Mouse (Mus musculus): ENCODE data around the gene Pde11a.

Gene Pde11a

DNA sequence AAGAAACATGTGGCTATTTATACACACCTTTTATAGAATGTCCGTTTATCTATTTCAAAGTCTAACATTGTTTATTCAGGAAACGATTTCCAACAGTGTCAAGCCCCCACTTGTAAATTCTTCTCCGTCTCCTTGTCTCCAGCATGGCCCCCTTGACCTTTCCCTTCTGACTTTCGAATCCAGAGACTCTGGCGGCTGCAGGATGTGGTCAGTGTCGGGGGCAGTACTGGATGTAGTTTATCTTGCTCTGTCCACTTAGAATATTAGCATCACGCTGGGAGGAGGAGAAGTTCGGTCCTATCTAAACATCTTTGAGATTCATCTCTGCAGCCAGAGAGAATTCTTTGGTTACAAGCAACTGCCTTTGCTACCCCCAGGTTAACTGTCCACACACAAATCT, 240.2 kb downstream of the Pde11a start:
- DNase-seq (ENCODE audit: extremely low read depth, insufficient read length, low spot score): no peak

DNA sequence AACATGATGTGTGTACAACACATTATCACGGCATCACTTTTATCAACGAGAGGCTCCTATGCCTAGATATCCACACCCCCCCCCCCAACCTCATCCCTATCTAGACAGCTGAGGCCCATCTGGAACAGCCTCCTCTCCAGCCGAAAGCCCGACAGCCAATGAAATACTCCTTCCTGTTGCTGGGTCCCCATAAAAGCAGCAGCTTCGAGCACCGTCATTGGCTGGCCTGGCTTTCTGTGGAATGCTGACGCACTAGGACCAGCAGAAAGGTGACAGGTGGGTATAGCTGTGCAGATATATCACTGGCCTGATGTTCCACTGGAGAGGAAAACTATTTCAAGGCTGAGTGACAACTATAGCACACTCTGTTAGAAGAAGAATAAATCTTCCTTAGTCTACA, 240.7 kb downstream of the Pde11a start:
- no peak for DNase-seq (ENCODE audit: extremely low read depth, insufficient read length, low spot score)

DNA sequence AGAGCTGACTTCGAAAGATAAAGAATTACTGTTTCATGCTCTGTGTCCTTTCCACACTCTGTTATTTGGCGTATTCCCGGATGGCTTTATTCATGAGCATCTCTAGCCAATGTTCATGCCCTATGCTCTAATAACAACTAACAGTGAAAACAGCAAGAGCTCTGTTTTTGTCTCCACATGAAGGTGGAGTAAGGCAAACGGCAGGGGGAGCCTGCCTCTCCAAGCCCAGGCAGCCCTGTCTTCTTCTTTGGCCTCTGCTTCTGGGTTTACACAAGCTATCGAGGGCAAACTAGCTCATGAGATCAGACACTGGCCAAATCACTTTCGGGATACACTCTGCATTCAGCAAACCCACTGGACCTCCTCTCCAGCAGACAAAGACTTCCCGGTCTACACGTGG, 241.3 kb downstream of the Pde11a start:
- DNase-seq (ENCODE audit: extremely low read depth, insufficient read length, low spot score): no peak

DNA sequence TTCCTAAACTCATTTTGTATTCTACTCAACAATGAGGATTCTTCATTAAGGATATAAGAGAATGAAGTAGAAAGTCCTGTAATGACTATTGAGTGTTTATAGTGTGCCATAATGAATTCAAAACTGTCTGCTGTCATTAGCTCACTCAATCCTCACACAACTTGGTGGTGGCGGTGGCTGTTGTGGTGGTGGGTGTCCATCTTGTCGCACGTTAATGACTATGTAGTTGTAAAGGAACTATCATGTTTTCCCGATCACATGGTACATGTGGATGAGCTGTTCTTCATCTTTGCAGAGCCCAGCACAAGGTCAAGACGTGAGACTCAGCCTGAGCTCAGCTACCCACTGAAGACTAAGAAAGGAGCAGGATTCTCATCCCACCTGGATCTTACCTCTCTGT, 242.7 kb downstream of the Pde11a start:
- no peak for DNase-seq (ENCODE audit: extremely low read depth, insufficient read length, low spot score)

DNA sequence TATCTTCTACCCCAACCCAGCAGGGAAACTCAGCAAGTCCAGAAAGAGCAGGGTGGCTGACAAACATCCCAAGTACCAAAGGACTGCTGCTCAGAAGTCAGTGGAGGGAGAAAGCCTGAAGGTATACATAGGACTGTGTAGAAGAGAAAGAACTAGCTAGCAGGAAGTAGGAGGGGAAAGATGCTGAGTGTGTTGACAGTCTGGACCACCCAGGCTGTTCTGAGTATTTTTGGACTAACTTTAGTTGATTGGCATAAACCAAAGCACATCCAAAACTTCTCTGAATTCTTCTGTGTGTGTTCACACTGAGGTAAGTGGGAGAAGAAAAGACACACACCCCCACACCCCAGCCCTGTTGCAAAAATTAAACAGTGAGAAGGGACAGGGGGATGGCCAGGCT, 248.1 kb downstream of the Pde11a start:
- DNase-seq (ENCODE audit: extremely low read depth, insufficient read length, low spot score): no peak

DNA sequence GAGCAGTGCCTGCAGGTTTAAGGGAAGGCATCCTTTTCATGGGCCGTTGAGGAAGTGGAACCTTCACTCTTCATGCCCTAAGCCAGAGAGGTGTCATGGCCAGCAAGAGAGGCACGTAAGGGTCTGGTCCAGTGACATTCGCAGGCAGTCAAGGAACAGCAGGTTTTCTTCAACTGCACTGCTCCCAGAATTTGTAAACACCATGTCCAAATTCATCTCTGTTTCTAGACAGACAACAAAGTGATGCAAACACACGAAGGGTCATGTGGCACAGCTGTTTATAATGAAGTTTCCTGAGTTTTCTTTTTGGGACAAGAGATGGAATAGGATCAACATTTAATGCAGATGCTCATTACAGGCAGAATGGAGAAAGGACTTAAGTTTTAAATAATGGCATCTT, 249.7 kb downstream of the Pde11a start:
- no peak for DNase-seq (ENCODE audit: extremely low read depth, insufficient read length, low spot score)

DNA sequence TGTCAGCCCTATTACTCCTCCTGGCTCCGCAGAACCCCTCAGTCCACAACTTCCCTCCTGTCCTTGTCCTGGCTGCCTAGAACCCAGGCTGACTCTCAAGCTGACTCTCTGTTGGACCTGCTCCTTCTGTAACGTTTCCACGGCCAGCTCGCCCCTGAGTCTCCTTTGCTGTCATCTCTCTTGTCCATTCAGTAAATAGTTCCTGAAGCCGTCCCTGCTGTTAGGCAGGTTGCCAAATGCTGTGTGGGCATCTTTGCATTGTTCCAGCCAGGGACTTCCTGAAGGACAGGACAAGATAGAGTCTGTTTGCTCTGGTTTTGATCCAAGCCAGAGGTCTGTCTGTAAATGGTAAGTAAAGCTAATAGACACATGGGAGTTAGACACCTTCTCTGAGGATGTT, 250.2 kb downstream of the Pde11a start:
- DNase-seq (ENCODE audit: extremely low read depth, insufficient read length, low spot score): no peak

DNA sequence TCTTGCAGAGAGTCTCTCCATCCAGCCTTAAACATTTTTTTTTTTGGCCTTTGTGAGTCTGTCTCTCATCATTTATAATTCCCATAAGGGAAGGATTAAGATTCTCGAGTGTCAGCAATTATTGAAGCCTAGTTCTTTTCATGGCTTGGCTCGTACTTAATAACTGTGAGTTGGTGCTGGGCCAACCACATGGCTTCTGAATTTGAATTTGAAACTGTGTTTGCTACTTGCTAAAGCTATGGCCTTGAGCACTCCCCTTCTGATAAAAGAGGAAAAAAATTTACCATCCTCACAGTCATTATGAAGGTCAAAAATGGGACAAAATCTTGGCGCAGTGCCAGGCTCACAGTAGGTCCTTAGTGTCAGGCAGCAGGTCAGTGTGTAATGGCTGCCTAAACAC, 251.4 kb downstream of the Pde11a start:
- no peak for DNase-seq (ENCODE audit: extremely low read depth, insufficient read length, low spot score)

DNA sequence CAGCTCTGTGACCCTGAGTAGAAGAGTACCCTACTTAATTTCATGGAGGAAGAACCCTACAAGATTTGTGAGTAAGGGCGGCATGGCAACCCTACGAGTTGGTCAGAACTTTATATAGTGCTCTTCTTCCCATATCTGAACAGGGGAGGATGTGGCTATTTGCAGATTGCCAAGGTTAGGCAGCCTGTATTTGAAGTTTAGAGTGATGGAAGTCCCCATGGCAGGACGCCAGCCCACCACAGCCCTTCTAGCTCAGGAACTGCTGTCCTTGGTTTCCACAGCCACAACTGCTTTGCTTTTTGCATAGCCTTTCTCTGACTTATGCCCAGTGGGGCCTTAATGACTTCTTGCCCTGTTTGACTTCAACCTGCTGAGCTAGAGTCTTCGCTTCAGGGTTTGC, 253.6 kb downstream of the Pde11a start:
- no peak for DNase-seq (ENCODE audit: extremely low read depth, insufficient read length, low spot score)

DNA sequence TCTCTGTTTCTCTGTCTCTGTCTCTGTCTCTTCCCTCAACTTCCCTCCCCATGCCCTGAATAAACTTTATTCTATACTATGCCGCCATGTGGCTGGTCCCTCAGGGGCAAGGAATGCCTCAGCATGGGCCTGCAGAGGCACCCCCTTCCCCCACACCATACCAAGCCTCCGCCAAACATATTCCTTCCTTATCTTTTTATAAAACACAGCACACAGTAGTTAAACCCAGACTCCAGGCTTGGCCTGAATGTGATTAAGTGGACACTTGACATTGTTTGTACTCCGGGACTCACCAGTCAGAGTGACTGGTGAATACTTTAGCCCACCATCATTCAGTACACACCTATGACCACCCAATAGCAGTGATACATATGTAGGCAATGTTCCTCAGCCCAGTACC, 254.7 kb downstream of the Pde11a start:
- no peak for DNase-seq (ENCODE audit: extremely low read depth, insufficient read length, low spot score)

DNA sequence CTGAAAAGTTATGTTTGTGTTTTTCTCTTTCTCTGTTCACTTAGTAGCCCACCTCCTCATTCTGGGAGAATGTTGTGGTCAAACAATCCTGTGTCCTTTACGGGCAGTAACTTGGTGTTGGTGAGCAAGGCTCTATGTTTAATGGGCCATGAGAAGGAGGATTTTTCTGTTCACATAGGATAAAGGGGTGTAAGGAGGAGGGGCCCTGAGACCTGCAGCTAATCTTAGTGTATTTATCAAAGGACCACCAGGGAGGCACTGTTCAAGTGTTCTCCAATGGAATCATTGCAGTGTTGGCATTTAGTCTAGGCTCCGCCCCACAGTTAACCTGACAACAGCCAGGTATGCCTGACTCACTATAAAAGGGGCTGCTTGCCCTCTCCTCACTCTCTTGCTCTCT, 255.2 kb downstream of the Pde11a start:
- no peak for DNase-seq (ENCODE audit: extremely low read depth, insufficient read length, low spot score)

DNA sequence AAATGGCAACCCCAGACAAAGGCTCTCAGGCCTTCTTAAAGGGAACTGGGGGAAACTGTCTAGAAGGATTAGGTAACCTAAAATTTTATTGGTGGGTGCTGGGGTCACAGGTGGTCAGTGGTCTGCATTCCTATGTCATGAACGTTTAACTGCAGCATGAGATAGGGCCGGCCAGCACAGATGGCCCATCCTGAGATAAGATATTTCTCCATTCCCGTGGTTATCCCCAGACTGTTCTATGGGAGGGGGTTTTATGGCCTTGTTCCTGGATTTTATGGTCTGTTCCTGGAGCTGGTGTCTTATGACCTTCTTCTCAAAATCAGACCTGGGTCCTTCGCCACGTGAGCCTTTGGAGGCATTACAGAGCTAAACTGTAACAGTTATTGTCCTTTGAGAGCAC, 256.6 kb downstream of the Pde11a start:
- DNase-seq (ENCODE audit: extremely low read depth, insufficient read length, low spot score): no peak

DNA sequence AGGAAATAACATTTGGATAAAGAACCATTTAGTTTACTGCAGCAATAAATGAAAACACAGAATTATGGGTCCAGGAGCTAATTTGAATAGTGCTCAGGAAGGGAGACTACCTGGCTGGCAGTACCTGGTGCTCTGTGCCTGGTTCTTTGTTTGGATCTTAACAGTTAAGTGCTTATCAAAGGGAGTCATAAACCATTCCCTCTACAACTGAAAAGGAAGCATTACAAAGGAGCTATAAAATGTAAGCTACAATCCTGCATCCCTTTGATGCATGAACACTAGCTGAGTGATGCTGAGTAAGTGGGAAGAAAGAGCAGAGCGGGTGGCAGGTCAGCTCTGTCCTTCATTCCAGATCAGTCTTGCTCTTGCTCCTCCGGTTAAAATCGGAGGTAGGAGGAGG, 258.0 kb downstream of the Pde11a start:
- no peak for DNase-seq (ENCODE audit: extremely low read depth, insufficient read length, low spot score)

DNA sequence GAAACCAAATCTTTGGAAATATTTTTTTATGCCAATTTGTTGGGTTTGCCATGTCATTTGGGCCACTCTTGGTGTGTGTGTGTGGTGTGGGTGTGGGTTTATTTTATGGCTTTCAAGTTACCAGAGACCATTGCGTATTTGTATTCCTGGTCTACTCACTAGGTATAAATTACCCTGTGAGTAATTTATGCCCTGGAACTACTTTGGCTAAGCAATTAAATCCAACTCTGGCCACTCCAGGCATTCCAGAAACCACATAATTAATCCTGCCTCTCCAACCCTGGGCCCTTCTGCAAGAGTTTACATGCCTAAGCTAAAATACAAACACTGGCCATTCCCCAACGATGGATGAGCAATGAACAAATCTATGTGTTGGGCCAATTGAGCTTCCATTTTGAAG, 261.7 kb downstream of the Pde11a start:
- DNase-seq (ENCODE audit: extremely low read depth, insufficient read length, low spot score): no peak

DNA sequence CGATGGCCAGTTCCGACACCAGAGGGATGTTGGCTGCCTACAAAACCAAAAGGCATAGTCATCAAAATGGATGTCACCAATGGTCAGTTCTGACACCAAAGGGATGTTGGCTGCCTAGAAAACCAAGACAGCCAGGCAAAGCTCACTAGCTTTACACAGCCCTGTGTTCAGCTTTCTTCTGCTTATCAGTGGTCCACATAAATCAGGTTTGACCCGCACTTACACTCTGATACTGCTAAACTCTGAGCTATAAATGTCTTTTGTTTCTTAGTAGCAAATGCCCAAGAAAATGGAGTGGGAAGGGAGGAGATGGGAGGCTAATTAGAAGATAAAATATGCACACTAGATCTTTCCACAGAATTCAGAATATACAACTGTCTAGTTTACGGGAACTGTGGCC, 262.5 kb downstream of the Pde11a start:
- no peak for DNase-seq (ENCODE audit: extremely low read depth, insufficient read length, low spot score)

DNA sequence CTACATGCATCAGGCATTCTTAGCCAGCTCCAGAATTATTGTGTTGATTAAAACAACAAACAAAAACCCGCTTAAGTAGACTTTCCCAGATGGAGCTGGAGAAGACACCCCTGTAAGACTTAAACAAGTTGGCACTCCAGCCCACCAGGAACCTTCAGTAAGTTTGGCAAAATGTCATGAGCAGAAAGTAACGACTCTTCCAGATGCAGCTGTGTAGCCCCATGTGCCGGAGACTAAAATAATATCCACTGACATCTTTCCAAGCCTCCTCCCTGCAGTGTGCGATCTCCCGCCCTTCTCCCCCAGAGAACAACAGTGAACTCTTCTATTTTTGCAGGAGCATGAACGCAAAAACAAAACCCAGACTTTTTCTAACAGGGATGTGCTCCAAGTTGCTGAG, 265.5 kb downstream of the Pde11a start:
- DNase-seq (ENCODE audit: extremely low read depth, insufficient read length, low spot score): no peak

DNA sequence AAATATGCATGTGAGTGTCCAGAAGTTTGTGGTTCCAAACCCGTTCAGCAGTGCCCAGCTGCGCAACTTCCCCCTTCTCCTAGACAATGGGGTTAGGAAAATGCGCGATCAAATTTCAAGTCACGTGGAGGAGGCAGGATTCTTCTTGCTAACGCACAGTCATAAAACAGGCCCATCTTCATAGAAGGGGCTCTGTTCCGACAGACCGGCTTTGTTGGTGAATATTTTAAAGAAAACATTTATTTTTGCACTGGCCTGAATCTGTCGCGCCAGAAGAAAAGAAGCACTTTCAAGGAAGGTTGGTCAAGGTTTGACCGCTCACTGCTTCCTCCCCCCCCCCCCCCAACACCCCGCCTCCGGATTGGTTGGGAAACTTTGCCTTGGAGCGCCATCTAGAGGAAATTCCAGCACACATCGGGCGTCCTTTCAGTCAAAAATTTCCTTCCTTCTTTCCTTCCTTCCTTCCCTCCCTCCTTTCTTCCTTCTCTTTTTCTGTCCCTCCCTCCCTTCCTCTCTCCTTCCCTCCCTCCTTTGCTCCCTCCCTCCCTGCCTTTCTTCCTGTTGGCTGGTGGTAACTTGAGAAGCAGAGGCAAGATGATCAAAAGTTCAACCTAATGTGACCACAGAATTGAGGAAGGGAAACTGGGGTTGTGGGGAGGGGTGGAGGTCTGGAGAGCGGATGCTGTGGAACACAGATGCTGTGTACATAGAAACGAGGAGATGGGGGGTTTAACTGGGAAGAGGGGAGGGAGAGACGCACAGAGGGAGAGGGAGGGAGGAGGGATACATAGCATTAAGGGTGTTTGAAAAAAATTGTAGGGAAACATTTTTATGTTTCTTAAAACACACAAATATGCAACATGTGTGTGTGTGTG, 267.9 kb downstream of the Pde11a start:
- peak; percentile 39 for DNase-seq (ENCODE audit: extremely low read depth, insufficient read length, low spot score)

DNA sequence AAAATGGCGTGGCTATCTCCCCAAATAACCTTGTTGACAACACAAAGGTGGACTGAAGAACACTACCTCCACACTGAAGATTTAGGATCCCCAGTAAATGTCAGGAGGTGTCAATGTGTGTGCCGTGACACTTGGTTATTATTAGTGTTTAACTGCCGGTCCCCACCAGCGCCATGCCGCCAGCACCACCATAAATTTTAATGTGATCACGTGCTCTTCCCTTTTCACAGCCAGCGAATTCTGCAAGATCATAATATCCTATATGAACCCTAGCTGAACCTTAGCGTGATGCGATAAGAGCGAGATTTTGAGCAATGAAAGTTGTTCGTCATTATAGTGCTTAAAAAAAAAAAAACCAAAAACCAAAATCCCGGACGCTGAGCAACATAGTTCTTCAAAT, 269.3 kb downstream of the Pde11a start:
- DNase-seq (ENCODE audit: extremely low read depth, insufficient read length, low spot score): no peak

DNA sequence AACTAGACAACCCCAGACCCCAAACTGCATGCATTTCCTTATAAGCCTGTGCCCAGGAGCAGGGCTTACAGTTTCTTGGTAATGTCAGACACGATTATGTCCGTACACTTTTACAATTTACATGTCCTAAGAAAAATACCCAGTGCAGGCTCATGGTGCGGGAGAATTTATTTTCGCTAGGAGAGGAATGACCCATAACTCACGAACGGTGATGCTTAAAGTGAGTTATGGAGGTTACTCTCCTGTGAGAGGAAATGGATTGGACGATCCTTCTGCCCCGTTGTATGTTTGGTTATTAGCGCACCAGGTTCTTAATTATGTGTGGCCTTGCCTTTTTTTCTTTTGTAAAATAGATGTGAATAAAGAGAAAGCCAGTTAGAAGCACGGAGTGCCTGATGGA, 270.4 kb downstream of the Pde11a start:
- DNase-seq (ENCODE audit: extremely low read depth, insufficient read length, low spot score): no peak

DNA sequence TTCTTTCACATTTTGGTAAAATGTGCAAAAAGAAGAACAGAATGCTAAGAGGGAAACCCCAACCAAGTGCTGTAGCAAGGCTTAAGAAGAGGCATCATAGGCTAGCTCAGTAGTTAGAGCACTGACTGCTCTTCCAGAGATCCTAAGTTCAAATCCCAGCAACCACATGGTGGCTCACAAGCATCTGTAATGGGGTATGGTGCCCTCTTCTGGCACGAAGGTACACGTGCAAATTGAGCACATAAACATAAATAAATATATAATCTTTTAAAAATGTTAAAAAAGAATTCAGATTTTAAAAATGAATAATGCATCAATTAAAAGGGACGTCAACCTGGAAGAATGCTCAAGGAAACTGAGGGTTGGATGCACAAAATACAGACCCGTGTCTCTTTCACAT, 271.4 kb downstream of the Pde11a start:
- no peak for DNase-seq (ENCODE audit: extremely low read depth, insufficient read length, low spot score)

DNA sequence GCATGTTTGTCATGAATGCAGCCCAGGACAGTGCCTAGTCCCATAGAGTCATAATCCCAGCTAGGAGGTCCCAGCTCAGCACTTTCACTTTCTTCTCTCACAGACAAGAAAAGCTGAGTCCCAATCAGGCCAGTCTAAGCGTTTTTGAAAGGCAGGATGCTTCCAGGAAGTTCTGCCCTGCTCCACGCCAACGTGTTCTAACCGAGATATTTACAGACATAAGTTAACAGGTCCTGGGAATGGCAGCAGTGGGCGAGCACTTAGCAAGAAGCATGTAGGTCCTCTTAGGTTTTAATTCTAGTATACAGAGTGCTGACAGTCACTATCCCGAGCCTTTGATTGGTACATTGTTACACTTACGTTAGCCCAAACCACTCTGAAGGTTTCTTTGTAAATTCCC, 273.3 kb downstream of the Pde11a start:
- no peak for DNase-seq (ENCODE audit: extremely low read depth, insufficient read length, low spot score)

DNA sequence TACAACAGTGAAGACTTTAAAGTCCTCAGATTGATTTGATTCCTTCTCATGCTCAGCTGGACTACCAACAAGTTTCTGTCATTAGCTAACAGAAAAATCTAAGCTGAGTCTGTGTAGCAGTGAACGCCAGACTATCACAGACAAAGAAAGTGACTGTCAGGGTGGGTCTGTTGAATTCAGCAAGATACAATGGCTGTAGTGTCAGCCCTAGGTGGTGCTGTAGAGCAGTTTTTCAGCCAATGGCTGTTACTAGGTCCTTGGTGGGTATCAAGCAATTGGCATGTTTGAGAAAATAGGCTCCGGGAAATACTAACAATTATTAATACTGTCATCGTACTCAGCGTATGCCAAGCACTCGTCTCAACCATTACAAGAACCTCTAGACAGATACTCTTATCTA, 274.5 kb downstream of the Pde11a start:
- DNase-seq (ENCODE audit: extremely low read depth, insufficient read length, low spot score): no peak

DNA sequence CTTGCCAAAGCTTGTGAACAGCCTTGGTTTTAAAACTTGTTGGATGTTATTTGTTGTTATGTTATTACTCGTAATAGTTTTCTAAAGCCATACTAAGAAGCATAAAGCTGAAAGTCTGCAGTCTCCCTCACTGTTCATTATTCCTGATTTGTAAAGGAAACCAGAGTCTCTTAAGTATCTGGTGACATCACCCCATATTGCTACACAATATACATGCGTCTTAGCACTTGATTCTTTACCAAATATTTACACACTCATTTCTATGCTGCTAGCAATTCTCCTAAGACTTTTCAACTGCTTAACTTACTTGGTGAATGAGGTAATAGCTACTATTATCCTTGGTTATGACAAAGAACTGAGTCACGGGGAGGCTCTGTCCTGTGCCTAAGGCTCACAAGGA, 278.4 kb downstream of the Pde11a start:
- no peak for DNase-seq (ENCODE audit: extremely low read depth, insufficient read length, low spot score)
